Mouse (Mus musculus) ES-E14 (cell line): ENCODE measurements at regions not wholly inside any gene's neighbourhood (a gene's known extent, or its start where the extent isn't known, plus 50 kb on each side); places are given as distances from the start of the nearest gene placed in this dataset.

Source experiments
- DNase-seq: peaks from one replicate; pipeline ENCODE4 v3.0.0-alpha.2; 2013; ENCODE audit warnings: low read depth, low spot score
- H3K27ac ChIP-seq: 2 replicates; pipeline ENCODE4 v1.5.1; 2012; ENCODE audit warnings: low read depth, mild to moderate bottlenecking, low read length, moderate library complexity, mixed read lengths; ENCODE audit not compliant: poor library complexity, insufficient read depth, severe bottlenecking
- H3K36me3 ChIP-seq: 2 replicates; pipeline ENCODE4 v1.6.1; 2012; ENCODE audit warnings: mild to moderate bottlenecking, low read length, moderate library complexity, mixed read lengths; ENCODE audit not compliant: control insufficient read depth, poor library complexity, insufficient read depth, severe bottlenecking
- H3K4me1 ChIP-seq, 2 experiments: fragments of 150-350 bp in 1 of 2; sonication (generic) in 1 of 2; 2 replicates each; pipeline ENCODE4 v1.6.1; 2012; ENCODE audit warnings: low read length in 2 of 2, mild to moderate bottlenecking in 1 of 2, mixed read lengths in 1 of 2; ENCODE audit not compliant: control insufficient read depth in 2 of 2, insufficient read depth in 2 of 2, poor library complexity in 1 of 2
- H3K4me3 ChIP-seq, 2 experiments: fragments of 150-350 bp in 1 of 2; sonication (generic) in 1 of 2; 2 replicates each; pipeline ENCODE4 v1.5.1; 2012; ENCODE audit warnings: low read length in 2 of 2, low read depth in 1 of 2, mild to moderate bottlenecking in 1 of 2, mixed read lengths in 1 of 2; ENCODE audit not compliant: insufficient read depth in 1 of 2, poor library complexity in 1 of 2, severe bottlenecking in 1 of 2
- H3K9ac ChIP-seq: 2 replicates; pipeline ENCODE4 v1.6.1; 2012; ENCODE audit warnings: low read depth, mild to moderate bottlenecking, low read length, mixed read lengths; ENCODE audit not compliant: poor library complexity, insufficient read depth, severe bottlenecking
- H3K9me3 ChIP-seq: fragments of 150-350 bp; sonication (generic); 2 replicates; pipeline ENCODE4 v1.6.1; 2012; ENCODE audit warnings: low read depth, mild to moderate bottlenecking, low read length; ENCODE audit not compliant: control insufficient read depth, insufficient read depth
- CHD2 ChIP-seq: IDR thresholded peaks from 2 replicates; pipeline ENCODE4 v1.6.1; 2014; ENCODE audit warnings: mild to moderate bottlenecking, low read depth, low read length, inconsistent platforms
- HCFC1 ChIP-seq: IDR thresholded peaks from 2 replicates; pipeline ENCODE4 v1.6.1; 2012; ENCODE audit warnings: low read length, inconsistent platforms, borderline replicate concordance; ENCODE audit not compliant: insufficient read depth
- MAFK ChIP-seq: IDR thresholded peaks from 2 replicates; pipeline ENCODE4 v1.6.1; 2014; ENCODE audit warnings: mild to moderate bottlenecking, low read depth, low read length, inconsistent platforms; ENCODE audit not compliant: insufficient read depth
- ZC3H11A ChIP-seq: IDR thresholded peaks from 2 replicates; pipeline ENCODE4 v1.6.1; 2012; ENCODE audit warnings: low read depth, mild to moderate bottlenecking, inconsistent platforms, low read length, borderline replicate concordance
- ZNF384 ChIP-seq: IDR thresholded peaks from 2 replicates; pipeline ENCODE4 v1.6.1; 2012; ENCODE audit warnings: low read depth, low read length, inconsistent platforms
- in situ Hi-C, 2 experiments: fragments of 600-800 bp; cut with MboI; formaldehyde crosslinking; loops; one replicate each; pipeline ENCODE4 v1.15.1; 2025; ENCODE audit warnings: low sequenced_read_pairs in 2 of 2, inconsistent platforms in 1 of 2; ENCODE audit not compliant: unreplicated experiment in 2 of 2

DNA sequence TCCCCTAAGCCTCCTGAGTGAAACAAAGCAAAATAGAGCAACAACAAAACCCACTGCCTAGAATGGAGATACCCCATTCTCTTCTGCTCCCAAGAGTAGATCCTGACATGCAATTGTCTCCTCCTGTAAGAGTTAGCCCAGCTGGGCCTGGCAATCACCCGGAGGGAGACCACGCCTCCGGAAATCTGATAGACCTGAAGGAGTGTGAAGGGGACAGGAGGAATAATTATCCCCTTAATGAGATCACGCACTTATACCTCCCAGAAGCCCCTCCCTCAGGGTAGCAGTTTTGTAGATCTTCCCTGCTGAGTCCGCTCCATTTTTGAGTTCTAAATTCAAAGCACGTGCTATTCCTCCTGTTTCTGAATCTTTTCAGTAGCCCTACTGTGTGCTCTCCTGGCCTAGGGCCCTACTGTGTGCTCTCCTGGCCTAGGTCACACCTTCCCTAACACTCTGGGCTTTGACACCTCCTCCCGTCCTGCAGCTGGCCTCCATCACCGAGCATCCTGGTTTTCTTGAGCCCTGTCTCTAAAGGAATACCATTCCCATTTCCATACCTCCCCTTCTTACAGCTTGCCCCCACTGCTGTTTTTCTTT is 137.2 kb upstream of the Mdm1 start:
- TF ChIP-seq HCFC1: no peak
- TF ChIP-seq ZC3H11A: no peak
- no peak for TF ChIP-seq ZNF384
- no peak for TF ChIP-seq MAFK
- no peak overlapping the region for H3K27ac ChIP-seq
- in situ Hi-C loops: no loop called here
- no peak for DNase-seq
- H3K36me3 ChIP-seq: no peaks in the 10 kb centered on the region
- no peaks in the 10 kb centered on the region for H3K9me3 ChIP-seq
- H3K4me1 ChIP-seq: peaks cover 1 to 5% of the 10 kb centered on the region in 2 experiments; a peak in 1 of 4 replicates
- H3K9ac ChIP-seq: no peak overlapping the region
- H3K4me3 ChIP-seq: no peak overlapping the region

DNA sequence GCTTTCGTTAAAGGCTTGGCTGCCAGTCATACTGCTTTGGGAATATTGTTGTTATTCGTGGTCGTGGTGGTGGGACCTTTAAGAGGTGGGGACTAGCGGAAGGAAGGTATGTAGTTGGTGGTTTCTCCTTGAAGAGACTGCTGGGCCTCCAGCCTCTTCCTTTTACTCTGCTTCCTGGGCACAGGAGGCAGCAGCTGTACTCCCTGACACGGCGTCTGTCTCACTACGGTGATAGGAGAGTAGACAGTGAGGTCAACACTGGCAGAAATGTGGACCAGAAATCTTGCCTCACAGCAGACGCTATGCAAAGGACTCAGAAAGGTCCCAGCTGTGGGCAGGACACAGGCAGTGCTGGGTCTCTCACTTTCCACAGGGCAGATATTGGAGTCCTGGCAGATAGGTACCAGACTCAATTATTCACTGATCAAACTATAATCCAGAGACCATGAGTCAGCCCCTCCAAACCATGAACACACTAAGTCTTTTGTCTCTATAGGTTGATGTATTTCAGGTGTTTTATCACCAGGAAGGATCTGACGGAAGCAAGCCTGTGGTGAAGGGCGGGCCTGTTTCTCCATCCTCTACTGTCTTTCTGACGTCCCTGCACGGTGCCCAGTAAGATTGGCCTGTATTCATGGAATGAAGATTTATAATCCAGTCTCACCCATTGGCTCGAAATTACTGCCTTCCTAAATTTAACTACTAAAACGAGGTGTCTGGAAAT is 134.6 kb upstream of the Mdm1 start:
- Histone ChIP-seq H3K4me1 (peaks cover 1 to 3% of the 10 kb centered on the region in 2 experiments; a peak in 1 of 4 replicates), H3K9me3 (no peaks in the 10 kb centered on the region), H3K4me3 (no peak overlapping the region), H3K9ac (no peak overlapping the region), H3K36me3 (no peaks in the 10 kb centered on the region), H3K27ac (no peak overlapping the region)
- no peak for DNase-seq
- in situ Hi-C loops: no loop called here
- TF ChIP-seq MAFK: no peak
- no peak for TF ChIP-seq ZNF384
- no peak for TF ChIP-seq HCFC1
- TF ChIP-seq ZC3H11A: no peak
- TF ChIP-seq CHD2: no peak

DNA sequence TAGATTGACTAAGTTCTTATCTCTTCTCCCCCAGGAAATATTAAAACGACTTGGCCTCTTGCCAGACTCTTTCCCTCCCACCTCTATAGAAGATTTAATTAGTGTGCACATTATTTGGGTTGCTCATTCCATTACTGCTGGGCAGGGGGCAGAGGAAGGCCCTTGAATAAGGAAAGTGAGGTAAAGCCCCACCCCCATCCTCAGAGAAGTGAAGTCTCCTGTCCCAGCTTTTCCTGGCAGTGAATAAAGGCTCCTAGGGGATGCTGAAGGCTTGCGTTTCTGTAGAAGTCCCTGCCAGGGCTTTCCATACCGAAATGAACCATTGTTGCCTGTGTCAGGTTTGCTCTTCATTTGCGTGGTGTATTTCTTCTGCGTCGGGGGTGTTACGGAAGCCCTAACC is 133.8 kb upstream of the Mdm1 start:
- Histone ChIP-seq H3K9me3 (no peaks in the 10 kb centered on the region), H3K36me3 (no peaks in the 10 kb centered on the region), H3K4me3 (no peak overlapping the region), H3K9ac (no peak overlapping the region), H3K27ac (no peak overlapping the region), H3K4me1 (peaks cover 1 to 2% of the 10 kb centered on the region in 2 experiments; a peak in 1 of 4 replicates)
- no peak for TF ChIP-seq ZC3H11A
- no peak for TF ChIP-seq MAFK
- TF ChIP-seq CHD2: no peak
- no peak for TF ChIP-seq HCFC1
- TF ChIP-seq ZNF384: no peak
- DNase-seq: no peak
- in situ Hi-C loops: no loop called here

DNA sequence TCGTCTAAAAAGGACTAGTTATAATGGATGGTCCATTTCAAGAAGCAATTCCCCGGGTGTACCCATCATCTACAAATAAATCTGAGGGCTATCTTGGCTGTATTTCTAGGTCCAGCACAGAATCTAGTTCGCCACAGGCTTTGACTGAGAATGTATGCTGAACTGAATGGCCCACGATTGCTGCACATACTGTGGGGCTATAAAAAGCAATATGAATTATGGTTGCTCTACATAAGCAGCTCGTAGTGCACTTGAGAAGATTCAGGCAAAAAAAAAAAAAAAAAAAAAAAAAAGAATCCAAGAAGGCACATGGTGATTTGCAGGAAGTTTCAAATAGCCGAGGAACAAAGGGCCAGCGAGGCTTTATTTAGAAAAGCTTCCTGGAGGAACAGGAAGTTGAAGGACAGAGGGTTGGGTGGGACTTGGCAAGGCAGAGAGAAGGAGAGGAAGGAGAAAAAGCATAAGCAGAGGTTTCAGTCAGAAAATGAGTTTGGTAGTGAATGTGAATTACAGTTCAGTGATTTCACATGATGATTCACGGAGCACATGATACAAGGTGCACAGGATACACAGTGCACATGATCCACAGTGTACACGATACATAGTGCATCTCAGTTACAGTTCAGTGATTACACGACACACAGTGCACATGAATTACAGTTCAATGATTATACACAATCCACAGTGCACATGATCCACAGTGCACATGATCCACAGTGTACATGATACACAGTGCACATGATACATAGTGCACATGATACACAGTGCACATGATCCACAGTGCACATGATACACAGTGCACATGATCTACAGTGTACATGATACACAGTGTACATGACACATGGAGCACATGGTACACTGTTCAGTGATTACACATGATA is 129.7 kb upstream of the Mdm1 start:
- in situ Hi-C loops: no loop called here
- no peak overlapping the region for H3K27ac ChIP-seq
- H3K4me1 ChIP-seq: peaks cover 0 to 2% of the 10 kb centered on the region in 2 experiments; a peak in 1 of 4 replicates
- TF ChIP-seq HCFC1: no peak
- peak; percentile 65; the same call in 1 of the 2 replicates for TF ChIP-seq ZNF384
- H3K9ac ChIP-seq: no peak overlapping the region
- H3K9me3 ChIP-seq: no peaks in the 10 kb centered on the region
- DNase-seq: no peak
- H3K4me3 ChIP-seq: no peak overlapping the region
- no peaks in the 10 kb centered on the region for H3K36me3 ChIP-seq
